Mouse (Mus musculus) ES-Bruce4 (cell line): ENCODE data around the gene Adamtsl4.

ENCODE experiments used
- CTCF ChIP-seq: IDR thresholded peaks from one replicate; pipeline ENCODE4 v1.8.1; 2011; ENCODE audit warnings: low read depth, low read length
- POLR2A ChIP-seq: IDR thresholded peaks from one replicate; pipeline ENCODE4 v1.8.1; 2011; ENCODE audit warnings: low read length; ENCODE audit not compliant: insufficient read depth

- no peak for TF ChIP-seq POLR2A
- TF ChIP-seq CTCF: no peak
Measured at GRCm38 (mm10) chr3:95668026-95668425, 19.7 kb downstream of the Adamtsl4 start.
